Mouse (Mus musculus) forebrain, embryonic 16.5 days (tissue): ENCODE data around the gene Asf1b. TPM values are rescaled to one million over a fixed set of nuclear protein-coding genes. Genes with fewer than 3 reads are reported as not detected.

Experiments used
- ATAC-seq: fragments of 200-750 bp; cut with Nextera tagmentation; 2 replicates; pipeline ENCODE4 v1.8.0; 2017; ENCODE audit warnings: mild to moderate bottlenecking, moderate library complexity
- H3K27ac ChIP-seq: fragments of 300-500 bp; sonication (generic); 2 replicates; pipeline ENCODE4 v1.5.1; 2014; ENCODE audit warnings: low read length, control low read depth
- H3K27me3 ChIP-seq: fragments of 300-500 bp; sonication (generic); replicated peaks from 2 replicates; pipeline ENCODE4 v1.6.1; 2014; ENCODE audit warnings: low read length; ENCODE audit not compliant: control insufficient read depth, insufficient read depth
- H3K36me3 ChIP-seq: fragments of 300-500 bp; sonication (generic); 2 replicates; pipeline ENCODE4 v1.6.1; 2014; ENCODE audit not compliant: control insufficient read depth, insufficient read depth
- H3K4me1 ChIP-seq: fragments of 300-500 bp; sonication (generic); replicated peaks from 2 replicates; pipeline ENCODE4 v1.6.1; 2014; ENCODE audit warnings: low read length; ENCODE audit not compliant: control insufficient read depth, insufficient read depth
- H3K4me2 ChIP-seq: fragments of 300-500 bp; sonication (generic); 2 replicates; pipeline ENCODE4 v1.6.1; 2014; ENCODE audit warnings: mild to moderate bottlenecking, low read length, control low read depth
- H3K4me3 ChIP-seq: fragments of 300-500 bp; sonication (generic); replicated peaks from 2 replicates; pipeline ENCODE4 v1.5.1; 2014; ENCODE audit warnings: mild to moderate bottlenecking, low read length, control low read depth
- H3K9ac ChIP-seq: fragments of 300-500 bp; sonication (generic); replicated peaks from 2 replicates; pipeline ENCODE4 v1.6.1; 2014; ENCODE audit warnings: low read depth, low read length, control low read depth
- H3K9me3 ChIP-seq: fragments of 300-500 bp; sonication (generic); 2 replicates; pipeline ENCODE4 v1.6.1; 2016; ENCODE audit warnings: low read length; ENCODE audit not compliant: control insufficient read depth
- WGBS: fragments of 180-500 bp; shearing (Covaris S2); extraction: QIAGEN DNeasy Blood & Tissue Kit; methylation state at CpG from one replicate; pipeline ENCODE4 v1.1.7; 2014; 5-methylcytosine and 5-hydroxymethylcytosine counted together
- polyA plus RNA-seq: library from polyadenylated mRNA; unstranded; fragments of >200 nt; fragmentation: Nextera tagmentation; extraction: Ambion mirVana; gene quantifications from 2 replicates; pipeline ENCODE4 v1.2.1, GENCODE M21; 2015

The Asf1b gene
- polyA plus RNA-seq, 1 experiment from 2014 or later, result 14.8 TPM

DNA sequence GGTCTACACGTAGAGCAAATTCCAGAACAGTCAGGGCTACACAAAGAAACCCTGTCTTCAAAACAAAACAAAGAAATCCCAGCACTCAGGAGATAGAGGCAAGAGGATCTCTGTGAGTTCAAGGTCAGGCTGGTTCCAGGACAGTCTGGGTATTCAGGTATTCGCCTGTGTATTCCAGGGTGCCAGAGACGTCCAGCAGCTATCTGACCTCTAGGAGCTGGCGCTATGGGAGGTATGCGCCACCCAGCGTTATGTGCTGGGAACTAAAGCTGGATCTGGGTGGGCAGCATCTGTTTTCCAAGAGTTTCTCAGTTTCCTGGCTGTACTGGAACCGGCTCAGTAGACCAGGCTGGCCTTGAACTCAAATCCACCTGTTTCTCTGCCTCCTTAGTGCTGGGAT lies 53.1 kb downstream of the Asf1b start:
- 29% methylated on average over 7 of the region's 7 CpGs for WGBS
- H3K4me1 ChIP-seq, result peaks cover 34% of the 10 kb centered on the region

DNA sequence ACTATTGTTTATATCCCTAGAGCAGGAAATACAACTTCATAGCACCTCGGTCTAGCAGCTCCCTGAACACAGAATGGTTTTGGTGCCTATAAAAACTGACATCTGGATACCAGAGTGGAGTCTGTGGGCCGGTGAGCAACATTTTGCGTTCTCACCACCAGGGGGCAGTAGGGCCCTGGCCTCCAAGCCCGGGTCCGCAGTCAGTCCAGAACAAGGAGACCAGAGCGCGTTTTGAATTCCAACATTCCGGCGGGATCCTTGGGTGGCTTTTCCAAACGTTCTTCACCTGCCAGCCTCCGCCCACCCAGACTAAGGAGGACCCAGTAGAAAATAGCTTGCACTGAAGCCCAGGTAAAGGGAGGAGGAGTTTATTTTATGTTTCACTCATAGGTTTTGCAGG lies 54.6 kb downstream of the Asf1b start:
- peaks cover 31% of the 10 kb centered on the region for H3K27me3 ChIP-seq
- H3K9me3 ChIP-seq, result no peaks in the 10 kb centered on the region
- H3K36me3 ChIP-seq, result no peaks in the 10 kb centered on the region
- no peak overlapping the region for H3K4me3 ChIP-seq
- no peak overlapping the region for H3K9ac ChIP-seq
- 0 out of 2 replicates have a peak, but pooled peaks have one; percentile 20 for ATAC-seq
- no peak overlapping the region for H3K4me2 ChIP-seq
- WGBS, result 2% methylated on average over 11 of the region's 11 CpGs
- H3K27ac ChIP-seq, result no peak overlapping the region
- H3K4me1 ChIP-seq, result peaks cover 23% of the 10 kb centered on the region

More for the DNA sequence above, 53.1 kb downstream of the Asf1b start:
- Histone ChIP-seq H3K9me3 (no peaks in the 10 kb centered on the region), H3K27me3 (peaks cover 29% of the 10 kb centered on the region), H3K9ac (no peak overlapping the region), H3K36me3 (no peaks in the 10 kb centered on the region), H3K4me2 (no peak overlapping the region), H3K27ac (no peak overlapping the region), H3K4me3 (no peak overlapping the region)
- no peak for ATAC-seq

DNA sequence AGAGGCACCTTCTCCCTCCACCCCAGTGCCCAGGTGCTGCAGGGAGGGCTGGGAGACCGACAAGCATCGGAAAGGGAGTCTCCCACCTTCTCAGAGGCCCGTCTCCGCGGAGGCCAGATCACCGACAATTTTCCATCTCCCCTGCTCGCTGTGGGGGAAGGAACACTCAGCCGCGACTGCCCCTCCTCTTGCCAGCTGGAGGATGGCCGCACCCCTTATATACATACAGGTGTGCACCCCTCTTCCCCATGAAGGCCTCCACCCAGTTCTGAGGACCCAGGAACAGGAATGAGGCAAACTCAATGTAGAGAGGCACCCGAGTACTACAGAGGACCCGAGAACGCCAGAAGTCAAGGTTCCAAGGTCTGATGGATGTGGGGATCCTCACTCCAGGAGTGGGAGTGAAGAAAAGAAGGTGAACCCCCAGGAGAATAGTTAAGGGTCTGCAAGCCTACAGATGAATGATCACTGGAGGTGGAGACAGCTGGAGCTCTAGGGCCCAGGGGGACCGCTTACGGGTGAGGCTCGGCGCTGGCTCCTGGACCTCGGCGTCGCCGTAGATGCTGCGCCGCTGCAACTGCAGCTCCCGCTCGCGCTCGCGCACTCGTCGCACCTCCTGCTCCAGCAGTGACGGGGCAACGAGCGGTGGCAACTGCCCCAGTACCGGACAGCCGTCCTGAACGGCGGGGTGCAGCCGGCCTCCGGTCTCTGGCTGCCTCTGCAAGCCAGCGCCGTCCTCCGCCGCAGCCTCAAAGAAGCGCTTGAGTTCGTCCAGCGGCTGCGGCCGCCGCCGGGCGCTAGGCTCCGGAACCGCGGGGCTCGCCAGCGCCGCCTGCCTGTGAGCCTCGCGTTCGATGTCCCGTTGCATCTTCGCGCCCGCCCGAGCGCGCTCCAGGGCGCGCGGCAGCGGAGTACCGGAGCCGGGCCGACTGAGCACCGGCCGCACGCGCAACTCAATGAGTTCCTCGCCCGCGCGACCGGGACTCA lies 55.6 kb downstream of the Asf1b start:
- no peaks in the 10 kb centered on the region for H3K36me3 ChIP-seq
- peaks cover 20% of the 10 kb centered on the region for H3K4me1 ChIP-seq
- WGBS, result 1% methylated on average over 69 of the region's 83 CpGs
- H3K9me3 ChIP-seq, result no peaks in the 10 kb centered on the region
- H3K4me3 ChIP-seq, result peak overlapping the region; percentile 49
- H3K27me3 ChIP-seq, result peaks cover 31% of the 10 kb centered on the region
- ATAC-seq, result peak; percentile 63
- H3K4me2 ChIP-seq, result peak overlapping the region; percentile 75
- H3K9ac ChIP-seq, result peak overlapping the region; percentile 45
- H3K27ac ChIP-seq, result no peak overlapping the region

DNA sequence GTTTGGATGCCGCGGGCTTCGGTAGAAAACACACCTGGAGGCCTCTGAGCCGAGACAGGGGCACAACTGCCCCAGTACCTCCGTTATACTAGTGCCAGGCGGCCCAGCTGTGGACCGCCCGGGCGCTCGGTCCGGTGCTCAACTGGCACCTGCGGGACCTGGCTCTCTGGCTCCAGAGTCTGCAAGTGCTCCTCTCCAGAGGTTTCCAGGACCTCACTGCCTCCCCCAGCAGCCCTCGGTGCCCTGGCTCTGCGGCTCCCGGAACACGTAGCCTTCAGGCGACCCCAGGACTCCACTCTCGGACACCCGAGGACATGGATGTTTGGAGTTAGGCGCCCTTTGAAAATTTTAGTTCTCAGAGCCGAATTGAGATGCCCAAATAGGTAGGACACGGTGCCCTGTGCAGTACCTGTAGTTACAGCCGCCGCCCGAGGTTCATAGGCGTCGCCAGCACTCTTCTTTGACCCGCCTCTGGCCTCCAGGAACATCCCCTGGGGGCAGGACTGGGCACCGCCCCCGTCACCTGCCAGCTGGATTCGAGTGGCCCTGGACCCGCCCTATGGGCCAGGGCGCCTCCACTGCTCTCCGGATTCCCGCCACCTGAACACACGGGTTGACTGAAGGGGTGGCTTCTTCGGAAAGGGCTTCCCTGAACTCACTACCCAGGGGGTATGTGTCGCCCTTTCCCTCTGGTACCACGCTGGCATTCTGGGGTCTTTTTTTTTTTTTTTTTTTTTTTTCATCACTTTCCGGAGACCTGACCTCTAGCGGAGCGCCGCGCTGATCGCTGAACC lies 56.6 kb downstream of the Asf1b start, which contains the start of gene 2210011C24Rik:
TSS of gene 2210011C24Rik (minus strand) at position 467 of the 794 bp plus-strand sequence.
- peak within 1 kb of the TSS; percentile 75 for H3K4me2 ChIP-seq
- WGBS, result under 1% methylated on average over 45 of the region's 45 CpGs
- H3K4me1 ChIP-seq, result peaks cover 20% of the 10 kb centered on the region
- H3K4me3 ChIP-seq, result peak within 1 kb of the TSS; percentile 49
- peak; percentile 21 for ATAC-seq
- H3K27me3 ChIP-seq, result peaks cover 31% of the 10 kb centered on the region
- no peaks in the 10 kb centered on the region for H3K9me3 ChIP-seq
- no peak within 1 kb of the TSS for H3K27ac ChIP-seq
- no peaks in the 10 kb centered on the region for H3K36me3 ChIP-seq
- peak within 1 kb of the TSS; percentile 45 for H3K9ac ChIP-seq

DNA sequence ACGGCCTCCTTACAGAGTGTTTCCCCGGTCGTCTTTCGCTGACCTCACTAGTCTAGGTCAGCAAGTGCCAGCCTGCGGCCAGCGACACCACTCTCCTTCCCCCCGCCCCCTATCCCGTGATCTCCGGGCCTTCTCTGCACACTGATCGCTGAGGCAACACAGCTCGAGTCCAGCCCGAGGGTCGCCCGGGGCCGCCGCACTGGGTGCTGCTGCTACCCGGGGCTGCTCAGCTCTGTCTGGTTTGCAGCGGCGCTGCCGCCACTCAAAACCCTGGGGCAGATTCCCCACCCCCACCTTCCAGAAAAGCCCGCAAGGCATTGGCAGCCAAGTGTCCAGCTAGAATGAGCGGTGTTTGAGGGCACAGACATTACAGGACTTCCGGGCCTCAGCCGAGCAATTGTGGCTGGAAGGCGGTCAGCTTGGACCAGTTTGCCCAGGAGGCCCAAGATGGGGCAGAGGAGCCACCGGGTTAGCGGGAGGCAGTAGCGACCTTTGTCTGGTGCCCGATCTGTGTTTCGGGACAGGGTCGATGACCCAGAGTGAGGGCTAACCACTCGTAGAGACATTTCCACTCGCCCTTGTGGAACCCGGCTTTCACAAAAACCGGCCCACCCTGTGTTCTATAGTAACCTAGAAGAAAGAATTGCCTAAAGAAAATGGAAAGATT lies 57.3 kb downstream of the Asf1b start:
- ATAC-seq, result no peak
- H3K4me2 ChIP-seq, result peak overlapping the region; percentile 75
- H3K4me3 ChIP-seq, result no peak overlapping the region; the same call in 1 of the 2 replicates
- peaks cover 31% of the 10 kb centered on the region for H3K27me3 ChIP-seq
- WGBS, result 4% methylated on average over 35 of the region's 35 CpGs
- H3K9me3 ChIP-seq, result no peaks in the 10 kb centered on the region
- no peaks in the 10 kb centered on the region for H3K36me3 ChIP-seq
- H3K4me1 ChIP-seq, result peaks cover 20% of the 10 kb centered on the region
- H3K9ac ChIP-seq, result no peak overlapping the region
- H3K27ac ChIP-seq, result no peak overlapping the region

DNA sequence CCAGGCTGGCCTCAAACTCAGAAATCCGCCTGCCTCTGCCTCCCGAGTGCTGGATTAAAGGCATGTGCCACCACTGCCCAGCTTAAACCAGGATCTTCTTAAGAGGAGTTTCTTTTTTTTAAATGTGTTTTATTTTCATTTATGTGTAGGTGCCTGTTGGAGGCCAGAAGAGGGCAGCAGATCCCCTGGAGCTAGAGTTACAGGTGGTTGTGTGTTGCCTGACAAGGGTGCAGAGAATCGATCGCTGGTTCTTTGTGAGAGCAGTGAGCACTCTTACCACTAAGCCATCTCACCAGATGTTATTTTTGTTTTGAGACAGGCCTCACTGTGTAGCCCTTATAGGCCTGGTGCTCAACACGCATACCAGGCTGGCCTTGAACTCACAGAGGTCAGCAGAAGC lies 60.5 kb downstream of the Asf1b start:
- Histone ChIP-seq H3K9ac (no peak overlapping the region), H3K9me3 (no peaks in the 10 kb centered on the region), H3K27ac (no peak overlapping the region), H3K4me3 (no peak overlapping the region), H3K4me2 (no peak overlapping the region), H3K27me3 (peaks cover 22% of the 10 kb centered on the region), H3K4me1 (peaks cover 16% of the 10 kb centered on the region), H3K36me3 (no peaks in the 10 kb centered on the region)
- WGBS, result 93% methylated on average over 5 of the region's 5 CpGs
- no peak for ATAC-seq

DNA sequence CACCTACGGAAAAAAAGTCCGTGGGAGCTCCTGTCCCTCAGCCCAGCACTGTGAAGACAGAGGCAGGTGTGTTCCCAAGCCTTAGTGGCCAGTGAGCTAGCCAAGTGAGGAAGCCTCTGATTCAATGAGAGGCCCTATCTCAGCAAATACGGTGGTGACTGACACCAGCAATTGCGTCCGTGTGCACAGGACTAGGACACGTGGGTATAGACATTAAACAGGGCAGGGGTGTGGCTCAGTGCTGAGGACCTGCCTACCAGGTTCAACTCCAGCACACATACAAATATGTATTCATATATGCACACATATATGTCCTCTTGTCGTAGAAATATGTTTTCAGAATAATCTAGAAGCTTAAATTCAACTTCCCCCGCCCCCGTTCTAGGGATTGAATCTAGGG lies 64.4 kb downstream of the Asf1b start:
- 81% methylated on average over 9 of the region's 9 CpGs for WGBS
- Histone ChIP-seq H3K4me3 (no peak overlapping the region), H3K27me3 (peaks cover 3% of the 10 kb centered on the region; the same call in 1 of the 2 replicates), H3K9me3 (no peaks in the 10 kb centered on the region), H3K36me3 (no peaks in the 10 kb centered on the region), H3K4me1 (no peaks in the 10 kb centered on the region), H3K9ac (no peak overlapping the region), H3K4me2 (no peak overlapping the region), H3K27ac (no peak overlapping the region)
- ATAC-seq, result no peak
